Mouse (Mus musculus): ENCODE data around the gene Dcaf11.

The Dcaf11 gene

DNA sequence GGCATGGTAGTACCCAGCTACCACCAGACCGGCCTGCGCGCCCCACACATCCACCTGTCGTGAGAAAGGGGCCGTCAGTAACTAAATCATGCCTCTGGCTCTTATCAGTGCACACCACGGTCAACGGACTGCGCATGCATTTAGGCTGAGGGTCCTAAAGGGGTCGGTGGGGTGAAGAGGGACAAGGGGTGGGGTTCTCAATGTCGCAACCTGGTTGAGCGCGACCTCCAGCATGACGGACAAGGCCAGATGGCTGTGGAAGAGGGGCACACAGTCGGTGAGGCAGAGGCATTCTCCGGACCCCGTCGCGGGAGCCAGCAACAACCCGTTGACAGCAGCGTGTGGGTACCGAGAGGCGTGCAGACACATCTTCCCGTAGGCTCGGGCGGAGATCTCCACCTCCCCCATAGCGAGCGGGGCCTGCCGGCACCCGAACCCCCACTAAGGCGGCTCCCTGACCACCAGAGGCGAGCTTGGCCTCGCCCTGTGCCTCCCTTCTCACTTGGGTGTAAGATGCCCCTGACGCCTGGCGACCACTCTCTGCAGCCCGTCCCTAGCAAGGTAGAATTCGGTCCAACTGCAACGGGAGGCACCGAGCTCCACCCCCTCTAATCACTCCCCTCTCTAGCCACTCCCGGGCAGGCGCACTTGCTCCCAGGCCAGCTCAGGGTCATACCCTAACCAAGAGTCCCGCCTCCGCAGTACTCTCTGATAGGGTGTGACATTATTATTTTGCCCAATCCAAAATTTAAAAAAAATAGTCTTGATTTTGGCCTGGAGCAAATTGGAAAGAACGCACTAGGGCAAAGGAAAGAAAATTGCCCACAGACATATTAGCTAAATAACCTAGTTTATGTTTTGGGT is 25.1 kb downstream of the Dcaf11 start, which contains the start of gene Emc9:
Gene Emc9, minus strand, starts transcription at position 601 of the 864 bp plus-strand sequence.
- peak; percentile 83 for DNase-seq (ENCODE audit: low spot score)

GRCm38 (mm10) chr14:55585566-55585960 is 25.8 kb downstream of the Dcaf11 start:
- no peak for DNase-seq (ENCODE audit: low spot score)

DNA sequence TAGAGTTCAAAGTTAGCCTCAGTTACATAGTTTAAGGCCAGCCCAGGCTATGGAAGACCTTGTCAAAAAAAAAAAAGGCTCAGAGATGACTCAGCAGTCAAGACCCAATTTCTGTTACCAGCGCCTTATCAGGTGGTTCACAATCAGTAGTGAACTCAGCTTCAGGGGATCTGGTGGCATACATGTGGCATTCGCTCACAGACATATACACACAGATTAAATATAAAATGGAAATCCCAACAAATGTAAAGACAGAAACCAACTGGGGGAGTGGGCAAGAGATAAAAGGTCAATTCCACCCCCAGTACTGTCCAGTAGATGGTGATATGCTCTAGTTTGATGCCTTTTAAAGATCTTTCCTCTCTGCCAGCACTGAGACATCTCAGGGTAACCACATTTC is 26.3 kb downstream of the Dcaf11 start:
- no peak for DNase-seq (ENCODE audit: low spot score)

DNA sequence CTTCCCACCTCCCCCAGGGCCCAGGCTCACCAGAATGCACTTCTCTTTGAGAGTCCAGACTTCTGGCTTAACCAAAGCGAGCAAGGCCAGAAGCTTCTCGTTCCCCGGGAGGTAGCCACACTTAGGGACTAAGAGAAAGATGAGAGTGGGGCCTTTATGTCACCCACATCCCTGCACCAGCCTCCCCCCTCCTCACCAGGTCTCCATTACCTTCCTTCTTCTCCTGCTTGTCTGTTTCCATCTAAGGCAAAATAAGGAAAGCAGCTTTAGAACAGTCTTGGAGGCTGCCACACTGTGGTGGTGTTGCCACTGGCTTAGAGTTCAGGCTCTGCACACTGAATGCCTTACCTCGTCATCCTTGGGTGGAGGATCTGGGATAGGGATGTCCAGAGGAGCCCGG is 29.5 kb downstream of the Dcaf11 start:
- no peak for DNase-seq (ENCODE audit: low spot score)

DNA sequence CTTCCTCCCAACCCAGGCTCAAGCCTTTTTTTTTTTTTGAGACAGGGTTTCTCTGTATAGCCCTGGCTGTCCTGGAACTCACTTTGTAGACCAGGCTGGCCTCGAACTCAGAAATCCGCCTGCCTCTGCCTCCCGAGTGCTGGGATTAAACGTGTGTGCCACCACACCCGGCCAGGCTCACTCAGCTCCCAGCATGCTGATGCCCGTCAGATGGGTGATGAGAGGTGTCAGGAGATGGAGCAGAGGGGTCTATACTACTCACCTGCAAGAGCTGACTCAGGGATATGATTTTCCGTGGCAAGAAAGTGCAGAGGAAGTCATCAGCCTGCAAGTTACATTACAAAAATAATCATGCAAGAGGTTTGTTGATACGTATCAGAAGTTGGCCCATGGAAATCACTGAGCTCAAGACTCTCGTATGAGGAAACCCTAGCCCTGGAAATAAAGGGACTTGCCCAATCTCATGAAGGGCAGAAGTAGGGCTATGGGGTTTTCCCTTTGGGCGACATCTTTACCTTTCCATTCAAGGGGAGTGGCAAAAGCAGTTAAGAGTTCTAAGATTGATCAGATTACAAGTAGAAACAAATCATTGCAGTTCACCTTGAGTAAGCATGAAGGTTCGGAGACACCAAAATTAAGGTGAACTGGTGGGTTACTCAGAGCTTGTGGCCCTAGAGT is 30.1 kb downstream of the Dcaf11 start:
- DNase-seq (ENCODE audit: low spot score): no peak

DNA sequence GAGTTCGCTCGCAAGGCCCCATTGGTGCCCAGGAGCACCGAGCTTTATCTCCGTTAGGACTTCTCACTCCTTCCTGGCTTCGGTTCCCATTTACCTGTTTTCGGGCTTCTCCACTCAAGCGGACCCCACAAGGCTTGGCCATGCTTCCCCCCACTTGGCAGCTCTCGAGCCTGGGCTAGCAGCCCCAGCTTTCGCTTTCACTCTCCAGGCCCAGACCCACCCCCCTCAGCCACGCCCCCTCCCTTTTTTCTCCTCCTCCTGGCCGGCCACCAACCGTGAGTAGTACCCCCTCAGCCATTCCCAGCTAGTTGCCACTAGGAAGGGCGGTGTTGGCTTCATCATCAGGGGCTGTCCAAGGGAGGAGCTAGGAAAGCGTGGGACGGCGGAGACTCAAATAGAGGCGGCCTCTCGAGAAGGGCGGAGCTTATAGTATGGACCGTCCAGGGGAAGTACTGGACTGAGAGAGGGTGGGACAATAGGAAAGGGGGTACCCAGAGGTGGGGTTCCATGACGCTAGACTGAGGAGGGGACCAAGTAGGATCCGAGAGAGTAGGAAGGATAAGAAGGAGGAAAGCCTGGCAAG is 31.0 kb downstream of the Dcaf11 start, which contains the start of gene Psme2:
Gene Psme2, minus strand, starts transcription at position 366 of the 583 bp plus-strand sequence.
- DNase-seq (ENCODE audit: low spot score): peak; percentile 93

DNA sequence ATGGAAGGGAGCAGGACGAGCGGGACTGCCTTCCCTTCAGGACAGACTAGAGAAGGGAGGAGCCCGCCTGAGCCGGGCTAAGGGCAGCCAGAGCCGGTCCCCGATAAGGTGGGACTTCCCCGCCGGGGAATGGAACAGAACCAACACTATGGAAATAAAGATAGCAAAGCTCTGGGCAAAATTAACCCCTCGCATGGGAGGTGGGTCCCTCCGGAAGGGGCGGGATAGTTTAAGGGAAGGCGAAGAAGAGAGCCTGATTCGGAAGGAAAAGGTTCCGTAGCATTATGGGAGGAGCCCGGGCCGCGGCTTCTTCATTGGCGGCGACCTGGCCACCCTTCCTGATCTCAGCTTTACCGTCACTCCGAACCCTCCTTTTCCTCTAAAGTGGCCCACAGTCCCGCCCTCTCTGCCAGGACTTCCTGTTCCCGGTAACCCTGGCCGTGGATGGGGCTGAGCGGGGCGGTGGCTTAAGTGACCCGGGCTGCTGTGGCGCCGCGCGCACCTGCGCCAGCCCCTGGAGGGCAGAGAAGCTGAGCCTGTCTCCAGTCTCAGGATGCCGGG is 31.6 kb downstream of the Dcaf11 start, which contains the start of gene Rnf31:
Gene Rnf31, plus strand, starts transcription at position 378 of the 561 bp plus-strand sequence.
- DNase-seq (ENCODE audit: low spot score): peak; percentile 92

GRCm38 (mm10) chr14:55592226-55592625 is 32.4 kb downstream of the Dcaf11 start:
- no peak for DNase-seq (ENCODE audit: low spot score)

- DNase-seq (ENCODE audit: low spot score): no peak
These were observed 36.4 kb downstream of the Dcaf11 start for GRCm38 (mm10) chr14:55596036-55596690.

DNA sequence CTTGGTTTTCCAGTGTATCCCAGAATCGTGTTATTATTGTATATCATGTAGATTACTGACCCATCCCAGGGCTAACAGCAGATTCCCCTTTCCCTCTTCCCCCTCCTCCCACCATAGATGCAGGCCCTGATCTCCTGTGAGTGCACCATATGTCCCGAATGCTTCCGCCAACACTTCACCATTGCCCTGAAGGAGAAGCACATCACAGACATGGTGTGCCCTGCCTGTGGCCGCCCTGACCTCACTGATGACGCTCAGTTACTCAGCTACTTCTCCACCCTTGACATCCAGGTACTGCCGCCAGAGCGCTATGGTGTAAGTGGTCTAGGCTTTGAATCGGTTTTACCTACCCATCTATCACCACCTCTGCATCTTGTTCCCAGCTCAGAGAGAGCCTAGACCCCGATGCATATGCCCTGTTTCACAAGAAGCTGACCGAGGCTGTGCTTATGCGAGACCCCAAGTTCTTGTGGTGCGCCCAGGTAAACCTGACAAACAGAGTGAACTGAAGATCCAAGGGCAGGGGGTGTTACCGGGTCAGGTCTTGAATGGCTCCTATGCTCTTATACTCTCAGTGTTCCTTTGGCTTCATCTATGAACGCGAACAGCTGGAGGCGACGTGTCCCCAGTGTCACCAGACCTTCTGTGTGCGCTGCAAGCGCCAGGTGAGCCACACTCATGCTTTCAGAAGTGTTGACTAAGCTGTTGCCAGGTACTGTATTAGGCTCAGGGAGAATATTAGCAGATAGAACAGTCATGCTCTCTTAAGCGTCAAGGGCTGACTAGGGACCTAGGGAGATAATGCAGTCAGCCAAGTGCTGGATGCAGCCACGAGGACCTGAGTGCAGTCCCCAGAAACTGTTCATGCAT is 39.0 kb downstream of the Dcaf11 start:
- DNase-seq (ENCODE audit: low spot score): no peak

- DNase-seq (ENCODE audit: low spot score): no peak
These were observed 43.4 kb downstream of the Dcaf11 start, which contains the start of gene Irf9 for GRCm38 (mm10) chr14:55603271-55603632. Gene Irf9, plus strand, starts transcription at chr14:55603571.

DNA sequence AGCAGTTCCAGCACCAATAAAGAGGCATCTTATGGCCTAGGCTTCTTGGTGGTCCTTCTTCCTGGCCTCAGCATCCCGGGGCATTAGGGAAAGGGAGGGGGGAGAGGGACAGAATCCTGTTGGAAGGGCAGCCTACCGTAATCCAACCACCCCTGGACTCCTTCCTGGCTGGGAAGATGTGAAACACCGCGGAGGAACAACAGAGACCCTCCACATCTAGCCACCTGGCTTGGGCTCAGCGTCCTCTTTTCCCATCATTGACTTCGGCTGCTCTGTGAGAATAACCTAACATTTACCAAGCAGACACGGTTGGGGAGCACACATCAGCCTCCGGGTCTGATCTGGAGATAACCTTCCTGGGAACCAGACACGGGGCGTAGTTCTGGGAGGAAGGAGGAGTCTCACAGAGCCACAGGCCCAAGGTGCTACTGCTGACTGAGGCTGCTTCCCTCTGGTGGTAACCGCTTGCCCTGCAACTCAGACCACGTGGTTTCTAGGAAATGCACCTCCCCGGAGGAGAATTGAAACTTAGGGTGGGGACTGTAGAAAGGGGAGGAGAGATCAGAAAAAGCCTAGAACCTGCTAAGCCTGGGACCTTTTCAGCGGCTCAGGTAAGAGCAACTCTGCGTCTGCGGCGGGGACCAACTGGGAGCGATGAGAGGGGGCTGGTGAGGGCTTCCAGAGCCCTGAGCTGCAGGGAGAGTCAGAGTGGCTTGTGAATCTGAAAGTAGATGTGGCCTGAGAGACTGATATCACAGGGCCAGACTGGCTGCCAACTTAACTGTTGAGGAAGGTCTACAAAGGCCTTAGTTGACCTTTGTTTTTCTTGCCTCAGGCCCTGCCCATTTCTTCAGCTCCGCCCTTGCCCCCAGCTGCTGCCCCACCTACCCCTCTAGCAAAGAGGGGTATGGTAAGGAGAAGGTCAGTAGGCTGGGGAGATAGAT is 44.1 kb downstream of the Dcaf11 start:
- peak; percentile 85 for DNase-seq (ENCODE audit: low spot score)

- DNase-seq (ENCODE audit: low spot score): no peak
These were observed 45.0 kb downstream of the Dcaf11 start for GRCm38 (mm10) chr14:55604823-55605222.

DNA sequence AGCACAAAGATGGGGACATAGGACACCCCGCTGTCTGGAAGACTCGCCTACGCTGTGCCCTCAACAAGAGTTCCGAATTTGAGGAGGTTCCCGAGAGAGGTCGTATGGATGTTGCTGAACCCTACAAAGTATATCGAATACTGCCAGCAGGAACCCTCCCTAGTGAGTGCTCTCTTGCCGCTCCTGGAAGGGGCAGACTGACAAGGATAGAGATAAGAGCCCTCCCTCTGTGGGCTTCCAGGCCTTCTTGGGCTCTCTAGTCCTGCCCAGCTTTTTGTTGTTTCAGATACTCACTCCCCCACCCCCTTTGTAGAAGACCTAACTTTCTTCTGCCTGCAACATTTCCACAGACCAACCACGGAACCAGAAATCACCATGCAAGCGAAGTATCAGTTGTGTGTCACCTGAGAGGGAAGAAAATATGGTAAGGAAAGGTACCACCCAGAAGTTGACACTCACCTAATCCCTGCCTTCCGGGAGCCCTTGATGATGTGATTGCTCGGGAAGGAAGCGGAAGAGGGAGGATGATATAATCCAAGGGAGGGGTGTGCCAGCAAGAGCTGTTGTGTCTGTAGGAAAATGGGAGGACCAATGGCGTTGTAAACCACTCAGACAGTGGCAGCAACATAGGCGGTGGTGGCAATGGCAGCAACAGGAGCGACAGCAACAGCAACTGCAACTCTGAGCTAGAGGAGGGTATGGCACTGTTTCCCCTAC is 46.1 kb downstream of the Dcaf11 start:
- DNase-seq (ENCODE audit: low spot score): no peak

- DNase-seq (ENCODE audit: low spot score): no peak
These were observed 48.5 kb downstream of the Dcaf11 start for GRCm38 (mm10) chr14:55608339-55608738.

DNA sequence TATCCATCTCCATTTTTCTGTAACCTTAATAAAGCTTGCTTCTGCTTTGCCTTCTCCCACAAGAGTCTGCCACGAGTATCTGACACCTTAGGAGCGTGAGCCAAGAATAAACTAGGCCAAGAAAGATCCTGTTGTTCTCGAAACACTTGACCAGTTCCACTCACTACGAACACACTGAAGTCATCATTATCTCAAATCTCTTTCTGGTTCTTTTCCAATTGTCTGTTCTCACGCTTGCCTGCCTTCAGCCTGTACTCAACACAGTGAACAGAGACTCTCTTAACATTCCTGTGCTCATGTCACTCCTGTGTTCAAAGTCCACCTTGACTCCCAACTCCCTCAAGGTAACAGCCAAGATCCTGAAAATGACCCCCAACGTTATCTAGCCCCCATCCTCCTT is 53.5 kb downstream of the Dcaf11 start:
- DNase-seq (ENCODE audit: low spot score): peak; percentile 44

GRCm38 (mm10) chr14:55614565-55615178 is 54.9 kb downstream of the Dcaf11 start:
- peak; percentile 44 for DNase-seq (ENCODE audit: low spot score)

- no peak for DNase-seq (ENCODE audit: low spot score)
These were observed 56.1 kb downstream of the Dcaf11 start for GRCm38 (mm10) chr14:55615876-55616275.

DNA sequence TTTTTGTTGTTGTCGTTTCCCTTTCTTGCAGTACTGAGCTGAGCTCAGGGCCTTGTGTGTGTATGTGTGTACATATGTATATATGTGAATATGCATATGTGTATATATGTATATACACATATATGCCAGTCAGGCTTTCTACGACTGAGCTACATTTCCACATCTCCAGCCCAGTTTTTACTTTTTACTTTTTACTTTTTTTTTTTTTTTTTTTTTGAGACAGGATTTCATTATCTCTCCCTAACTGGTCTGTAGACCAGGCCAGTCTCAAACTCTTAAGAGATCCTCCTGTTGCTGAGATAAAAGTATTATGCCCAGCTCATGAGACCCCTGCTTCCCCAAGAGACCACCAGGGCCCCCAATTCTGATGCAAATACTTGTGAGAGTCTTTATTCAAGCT is 57.0 kb downstream of the Dcaf11 start:
- no peak for DNase-seq (ENCODE audit: low spot score)

Data from testis, postnatal 14 days (tissue).